Mouse (Mus musculus) ES-Bruce4 (cell line): ENCODE measurements around the gene Nfkbid.

Experiments
- CTCF ChIP-seq: IDR thresholded peaks from one replicate; pipeline ENCODE4 v1.8.1; 2011; ENCODE audit warnings: low read depth, low read length
- EP300 ChIP-seq: IDR thresholded peaks from 2 replicates; pipeline ENCODE4 v1.6.1; 2011; ENCODE audit warnings: low read depth, low read length; ENCODE audit not compliant: insufficient read depth

DNA sequence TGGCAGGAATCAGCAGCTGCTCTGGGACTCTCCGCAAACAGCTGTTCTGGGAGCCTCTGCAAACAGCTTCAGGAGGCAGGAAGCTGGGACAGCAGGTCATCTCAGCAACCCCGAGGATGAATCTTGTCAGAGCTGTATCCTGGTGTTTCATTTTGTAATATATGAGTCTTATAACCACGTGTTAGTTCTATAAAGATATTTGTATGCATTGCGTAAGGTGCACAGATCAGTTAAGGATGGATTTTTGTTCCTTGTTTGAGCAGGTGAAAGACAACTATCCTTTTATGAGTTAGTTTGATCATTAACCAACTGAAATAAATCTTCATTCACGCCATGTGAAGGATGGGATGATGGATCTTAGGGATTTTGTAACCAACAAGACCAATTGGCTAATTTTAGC lies 41.5 kb upstream of the Nfkbid start:
- TF ChIP-seq CTCF (no peak), EP300 (no peak)
